Mouse (Mus musculus) spleen, embryonic (tissue): ENCODE measurements at regions not wholly inside any gene's neighbourhood (a gene's known extent, or its start where the extent isn't known, plus 50 kb on each side); places are given as distances from the start of the nearest gene placed in this dataset.

Source experiments
- CTCF ChIA-PET: fragments of 350-600 bp; sonication (Branson Sonifier 250); formaldehyde crosslinking; loops from one replicate; lab custom pipeline; 2022; lab: Charles Lee

GRCm38 (mm10) chr15:62787753-62788152, 1057.2 kb downstream of the Gsdmc2 start:
- CTCF ChIA-PET, result no interaction called here

- CTCF ChIA-PET, result no interaction called here
These were observed 1058.7 kb downstream of the Gsdmc2 start for GRCm38 (mm10) chr15:62786315-62786714.

GRCm38 (mm10) chr15:62784456-62785139, 1060.4 kb downstream of the Gsdmc2 start:
- CTCF ChIA-PET, result no interaction called here

- CTCF ChIA-PET, result no interaction called here
These were observed 1066.1 kb downstream of the Gsdmc2 start for GRCm38 (mm10) chr15:62778899-62779298.

- CTCF ChIA-PET, result no interaction called here
These were observed 1092.3 kb downstream of the Gsdmc2 start for GRCm38 (mm10) chr15:62752686-62753085.

- CTCF ChIA-PET, result no interaction called here
These were observed 1101.1 kb downstream of the Gsdmc2 start for GRCm38 (mm10) chr15:62743879-62744278.

GRCm38 (mm10) chr15:62740746-62741145, 1104.2 kb downstream of the Gsdmc2 start:
- CTCF ChIA-PET, result no interaction called here

GRCm38 (mm10) chr15:62735334-62735733, 1109.6 kb downstream of the Gsdmc2 start:
- CTCF ChIA-PET, result no interaction called here

- CTCF ChIA-PET, result no interaction called here
These were observed 1110.1 kb downstream of the Gsdmc2 start for GRCm38 (mm10) chr15:62734900-62735299.

GRCm38 (mm10) chr15:62730524-62730923, 1114.5 kb downstream of the Gsdmc2 start:
- CTCF ChIA-PET, result no interaction called here

- CTCF ChIA-PET, result no interaction called here
These were observed 1130.7 kb downstream of the Gsdmc2 start for GRCm38 (mm10) chr15:62714265-62714664.

- CTCF ChIA-PET, result no interaction called here
These were observed 1132.3 kb downstream of the Gsdmc2 start for GRCm38 (mm10) chr15:62712543-62713131.

- CTCF ChIA-PET, result no interaction called here
These were observed 1132.9 kb downstream of the Gsdmc2 start for GRCm38 (mm10) chr15:62712060-62712542.

GRCm38 (mm10) chr15:62709546-62709945, 1135.4 kb downstream of the Gsdmc2 start:
- CTCF ChIA-PET, result no interaction called here

GRCm38 (mm10) chr15:62698559-62698958, 1146.4 kb downstream of the Gsdmc2 start:
- CTCF ChIA-PET, result interaction anchor here (0.6 kb wide), 1 partner anchor 28 kb away, joined by 3 read pairs; no protein-coding TSS in a partner anchor

GRCm38 (mm10) chr15:62694734-62695133, 1150.2 kb downstream of the Gsdmc2 start:
- CTCF ChIA-PET, result no interaction called here

GRCm38 (mm10) chr15:62693671-62694070, 1151.3 kb downstream of the Gsdmc2 start:
- CTCF ChIA-PET, result no interaction called here

GRCm38 (mm10) chr15:62673410-62673809, 1171.6 kb downstream of the Gsdmc2 start:
- CTCF ChIA-PET, result no interaction called here

- CTCF ChIA-PET, result interaction anchor here (0.7 kb wide), 1 partner anchor 28 kb away, joined by 3 read pairs; no protein-coding TSS in a partner anchor
These were observed 1175.0 kb downstream of the Gsdmc2 start for GRCm38 (mm10) chr15:62670026-62670425.

GRCm38 (mm10) chr15:62659096-62659495, 1185.9 kb downstream of the Gsdmc2 start:
- CTCF ChIA-PET, result no interaction called here

GRCm38 (mm10) chr15:62658695-62659094, 1186.3 kb downstream of the Gsdmc2 start:
- CTCF ChIA-PET, result no interaction called here

GRCm38 (mm10) chr15:62646476-62647168, 1198.4 kb downstream of the Gsdmc2 start:
- CTCF ChIA-PET, result no interaction called here

GRCm38 (mm10) chr15:62644744-62645143, 1200.2 kb downstream of the Gsdmc2 start:
- CTCF ChIA-PET, result no interaction called here
